Mouse (Mus musculus) WW6 (cell line): ENCODE measurements around the gene Irak2.

Experiments
- DNase-seq: peaks from one replicate; pipeline ENCODE4 v3.0.0-alpha.2; 2013; ENCODE audit warnings: low read depth, low spot score

Gene Irak2

DNA sequence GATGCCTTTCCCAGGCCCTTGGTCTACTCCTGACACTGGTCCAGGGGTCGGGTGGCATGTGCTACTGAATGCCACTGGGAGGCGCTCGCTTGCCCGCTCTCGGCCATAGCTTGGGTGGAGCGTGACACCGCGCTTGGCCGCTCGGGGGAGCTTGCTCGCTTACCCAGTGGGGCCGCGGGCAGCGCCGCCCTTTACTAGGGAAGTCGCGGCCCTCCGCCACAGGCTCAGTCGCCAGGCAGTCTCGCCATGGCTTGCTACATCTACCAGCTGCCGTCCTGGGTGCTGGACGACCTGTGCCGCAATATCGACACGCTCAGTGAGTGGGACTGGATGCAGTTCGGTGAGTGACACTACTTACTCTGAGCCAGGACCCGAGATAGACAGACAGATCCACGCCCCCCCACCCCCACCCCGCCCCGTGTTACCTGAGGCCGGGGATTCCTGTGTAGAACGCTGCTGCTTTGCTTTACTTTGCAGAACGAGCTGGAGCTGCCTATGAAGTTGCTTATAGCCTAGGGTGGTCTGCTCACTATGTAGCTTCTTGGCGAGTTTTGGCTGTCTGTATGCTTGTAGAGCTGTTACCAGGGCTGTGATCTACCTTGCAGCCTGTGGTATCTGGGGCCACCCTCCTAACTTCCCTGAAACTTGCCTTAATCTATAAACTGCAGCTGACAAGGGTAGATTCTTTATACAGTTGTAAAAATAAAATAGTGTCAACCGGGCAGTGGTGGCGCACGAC, at the start of gene Irak2:
Gene Irak2 (plus strand): TSS at position 166 of the 739 bp plus-strand sequence.
- peak; percentile 95 for DNase-seq

DNA sequence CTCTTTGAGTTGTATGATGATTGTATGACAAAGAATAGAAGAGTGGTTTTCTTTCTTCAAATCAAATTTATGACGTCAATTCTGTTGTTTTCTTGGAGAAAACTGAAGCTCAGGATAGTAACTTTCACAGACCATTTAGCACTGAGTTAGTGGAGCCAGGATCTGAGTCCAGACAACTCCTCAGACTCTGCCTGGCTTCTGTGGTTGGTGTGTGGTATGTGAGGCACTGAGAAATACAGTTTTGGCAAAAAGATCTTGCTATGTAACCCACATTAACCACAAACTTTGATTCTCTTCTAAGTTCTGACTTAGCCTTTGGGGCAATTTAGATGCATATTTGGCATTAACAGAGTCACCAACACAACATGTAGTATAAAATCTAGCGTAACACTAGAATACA, 45.6 kb upstream of the Irak2 start:
- no peak for DNase-seq

DNA sequence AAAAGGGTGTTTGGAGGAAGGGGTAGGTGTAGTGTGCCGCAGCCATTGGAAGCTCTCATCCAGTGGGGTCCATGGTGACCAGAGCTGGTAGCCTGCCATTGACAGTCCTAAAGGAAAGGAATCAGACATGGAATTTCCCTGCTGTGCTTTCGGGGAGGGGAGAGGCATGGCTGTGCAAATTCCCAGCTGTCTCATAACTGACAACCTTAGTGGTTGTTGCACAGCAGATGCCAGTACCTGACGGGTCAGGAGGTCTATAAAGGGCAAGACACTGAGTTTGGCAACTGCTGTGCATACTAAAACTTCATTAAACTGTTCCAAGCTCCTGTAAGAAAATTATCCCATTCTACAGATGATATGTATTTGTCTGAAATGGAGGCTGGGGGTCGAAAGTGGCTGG, 40.3 kb upstream of the Irak2 start:
- DNase-seq: no peak

DNA sequence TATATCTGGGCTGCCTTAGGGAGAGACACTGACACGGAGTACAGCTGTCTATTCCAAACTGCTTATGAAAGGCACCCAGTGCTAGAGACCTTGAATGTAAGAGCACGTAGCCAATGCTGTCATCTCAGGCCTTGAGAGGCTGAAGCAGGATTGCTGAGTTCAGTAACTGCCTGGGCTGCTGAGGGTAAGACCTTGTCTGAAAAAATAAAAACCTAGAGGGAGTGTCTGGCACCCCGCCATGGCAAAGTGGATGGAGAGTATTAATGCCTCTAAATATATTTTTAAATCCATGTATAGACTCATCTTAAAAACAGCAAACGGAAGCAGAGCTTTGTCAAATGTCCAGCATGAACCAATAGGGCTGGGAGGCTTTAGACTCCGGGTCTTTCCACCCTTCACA, 38.4 kb upstream of the Irak2 start:
- DNase-seq: no peak

GRCm38 (mm10) chr6:113600543-113601139, 37.6 kb upstream of the Irak2 start, which contains the start of gene Fancd2os:
Fancd2os (minus strand) TSS chr6:113600715.
- no peak for DNase-seq

DNA sequence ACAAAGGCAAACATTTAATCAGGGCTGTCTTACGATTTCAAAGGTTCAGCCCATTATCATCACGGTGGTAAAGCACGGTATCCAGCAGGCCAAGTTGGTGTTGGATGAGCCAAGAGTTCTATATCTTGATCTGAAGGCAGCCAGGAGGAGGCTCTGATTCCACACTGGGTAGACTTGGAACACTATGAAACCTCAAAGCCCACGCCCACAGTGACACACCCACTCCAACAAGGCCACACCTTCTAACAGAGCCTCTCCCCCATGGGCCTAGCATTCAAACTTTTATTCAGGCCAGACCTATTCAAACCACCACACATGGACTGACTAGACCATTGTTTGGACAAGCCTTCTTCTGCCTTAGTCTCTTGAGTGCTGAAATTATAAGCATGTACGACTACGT, 35.4 kb upstream of the Irak2 start:
- no peak for DNase-seq

GRCm38 (mm10) chr6:113603993-113604392, 34.3 kb upstream of the Irak2 start:
- no peak for DNase-seq

DNA sequence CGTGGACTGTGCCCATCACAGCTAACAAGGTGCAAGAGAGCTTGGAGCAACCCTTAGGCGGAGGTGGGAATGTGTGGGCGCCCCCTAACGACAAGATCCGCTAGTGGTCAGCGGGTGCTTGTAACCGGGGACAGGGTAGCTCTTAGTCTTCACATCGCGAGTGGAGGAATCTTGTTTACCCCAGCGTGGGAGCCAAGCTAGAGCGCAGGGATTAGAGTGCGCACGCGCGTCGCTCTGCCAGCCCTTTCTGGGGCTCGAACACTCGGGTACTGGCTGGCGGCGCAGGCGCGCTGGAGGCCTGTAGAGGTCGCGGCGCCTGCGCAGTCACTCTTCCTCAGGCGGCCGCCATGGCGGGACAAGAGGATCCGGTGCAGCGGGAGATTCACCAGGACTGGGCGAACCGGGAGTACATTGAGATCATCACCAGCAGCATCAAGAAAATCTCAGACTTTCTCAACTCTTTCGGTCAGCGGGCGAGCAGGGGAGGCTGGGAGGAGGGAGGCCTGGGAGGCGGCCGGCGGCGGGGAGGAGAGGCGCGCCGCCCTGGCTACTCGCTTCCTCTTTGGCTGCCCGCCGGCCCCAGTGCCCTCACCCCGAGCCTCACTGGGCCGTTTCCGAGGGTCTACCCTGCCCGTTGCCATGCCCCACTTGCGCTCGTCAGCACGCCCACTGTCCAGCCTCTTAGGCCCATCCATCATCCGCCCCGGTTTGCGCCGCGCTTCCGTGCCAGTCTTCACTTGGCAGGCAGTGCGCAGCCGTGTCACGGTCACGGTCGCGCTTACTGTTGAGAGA, 33.6 kb upstream of the Irak2 start, which contains the start of gene Brk1:
Gene Brk1 (plus strand): TSS at position 341 of the 792 bp plus-strand sequence.
- DNase-seq: peak; percentile 91

DNA sequence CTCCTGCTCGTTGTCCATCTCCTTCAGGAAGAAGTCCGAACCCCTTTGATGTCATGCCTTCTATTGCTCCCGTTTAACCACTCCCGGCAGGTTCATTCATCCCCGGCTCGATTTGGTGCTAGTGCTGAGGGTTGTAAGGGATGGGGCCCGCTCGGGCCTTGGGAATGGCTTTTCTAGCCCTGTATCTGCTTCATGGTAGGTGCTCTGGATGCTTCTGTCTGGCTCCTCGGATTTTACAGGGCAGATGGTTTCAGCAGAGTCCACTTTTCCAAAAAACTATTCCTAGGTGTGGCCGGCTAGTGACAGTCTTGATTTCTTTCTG, 33.1 kb upstream of the Irak2 start:
- DNase-seq: no peak

- no peak for DNase-seq
Observed at GRCm38 (mm10) chr6:113608871-113609270, 29.4 kb upstream of the Irak2 start.

DNA sequence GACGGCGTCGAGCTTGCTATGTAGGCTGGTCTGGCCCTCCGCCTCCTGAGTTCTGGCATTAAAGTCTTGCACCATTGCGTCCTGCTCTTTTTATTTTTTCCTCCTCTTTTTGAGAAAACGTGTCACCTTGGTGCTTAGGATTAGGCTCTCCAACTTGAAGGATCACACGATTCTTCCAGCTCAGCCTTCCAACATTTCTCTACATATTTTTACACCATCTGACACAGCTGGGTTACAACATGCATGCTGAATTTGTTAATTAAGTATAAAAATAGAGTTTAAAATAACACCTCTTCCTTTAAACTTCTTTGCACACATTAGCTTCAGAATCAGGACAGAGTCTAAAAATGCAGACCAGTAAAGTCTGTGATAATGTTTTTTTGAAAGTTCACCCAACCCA, 29.0 kb upstream of the Irak2 start:
- DNase-seq: no peak

- DNase-seq: no peak
Observed at GRCm38 (mm10) chr6:113612258-113612969, 25.9 kb upstream of the Irak2 start.

GRCm38 (mm10) chr6:113614152-113614551, 24.1 kb upstream of the Irak2 start:
- no peak for DNase-seq

- no peak for DNase-seq
Observed at GRCm38 (mm10) chr6:113614997-113615396, 23.3 kb upstream of the Irak2 start.

DNA sequence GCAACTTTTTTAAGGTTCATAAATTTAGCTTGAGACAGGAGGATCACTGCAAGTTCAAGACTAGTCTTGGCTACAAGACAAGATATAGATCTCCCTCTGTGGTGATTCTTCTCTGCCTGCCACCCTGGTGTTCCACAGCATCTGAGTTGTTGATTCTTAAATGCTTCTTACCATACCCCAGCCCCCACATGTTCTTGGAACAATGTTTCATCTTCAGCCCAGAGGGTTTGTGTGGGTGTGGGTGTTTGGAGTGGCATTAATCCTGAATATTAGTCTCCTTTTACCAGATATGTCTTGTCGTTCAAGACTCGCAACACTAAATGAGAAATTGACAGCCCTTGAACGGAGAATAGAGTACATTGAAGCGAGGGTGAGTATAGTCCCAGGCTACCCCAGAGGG, 22.8 kb upstream of the Irak2 start:
- DNase-seq: no peak

- no peak for DNase-seq
Observed at GRCm38 (mm10) chr6:113623386-113623785, 14.9 kb upstream of the Irak2 start.

DNA sequence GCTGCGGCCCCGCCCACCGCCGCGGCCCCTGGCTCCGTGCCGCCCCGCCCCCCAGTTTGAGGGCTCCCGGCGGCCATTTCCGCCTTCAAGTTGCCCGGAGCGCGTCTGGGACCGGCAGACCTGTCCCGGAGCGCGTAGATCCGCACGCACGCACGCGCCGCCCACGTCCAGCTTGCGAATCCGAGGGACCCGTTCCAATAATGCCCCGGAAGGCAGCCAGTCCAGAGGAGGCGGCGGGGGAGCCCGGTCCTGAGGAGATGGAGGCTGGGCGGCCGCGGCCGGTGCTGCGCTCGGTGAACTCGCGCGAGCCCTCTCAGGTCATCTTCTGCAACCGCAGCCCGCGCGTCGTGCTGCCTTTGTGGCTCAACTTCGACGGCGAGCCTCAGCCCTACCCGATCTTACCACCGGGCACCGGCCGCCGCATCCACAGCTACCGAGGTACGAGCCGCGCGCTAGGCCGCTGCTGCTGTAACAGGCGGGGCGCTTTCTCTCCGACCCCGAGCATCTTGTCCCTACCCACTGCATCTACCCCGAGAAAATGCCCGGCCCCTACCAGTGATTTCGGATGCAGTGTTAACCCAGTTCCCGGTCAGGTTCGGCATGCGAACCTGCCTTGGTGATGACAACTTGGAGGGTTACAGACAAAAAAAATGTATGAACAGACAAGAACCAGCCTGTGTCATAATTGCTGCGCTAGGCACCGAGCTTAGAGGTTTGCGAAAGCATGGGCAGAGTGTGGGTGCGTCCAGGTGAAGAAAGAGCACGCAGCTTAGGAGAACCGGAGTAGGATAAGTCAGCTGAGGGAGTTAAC, 14.1 kb upstream of the Irak2 start, which contains the start of gene Vhl:
Gene Vhl (plus strand): TSS at position 19 of the 811 bp plus-strand sequence.
- no peak for DNase-seq

GRCm38 (mm10) chr6:113624989-113625770, 13.1 kb upstream of the Irak2 start:
- no peak for DNase-seq

DNA sequence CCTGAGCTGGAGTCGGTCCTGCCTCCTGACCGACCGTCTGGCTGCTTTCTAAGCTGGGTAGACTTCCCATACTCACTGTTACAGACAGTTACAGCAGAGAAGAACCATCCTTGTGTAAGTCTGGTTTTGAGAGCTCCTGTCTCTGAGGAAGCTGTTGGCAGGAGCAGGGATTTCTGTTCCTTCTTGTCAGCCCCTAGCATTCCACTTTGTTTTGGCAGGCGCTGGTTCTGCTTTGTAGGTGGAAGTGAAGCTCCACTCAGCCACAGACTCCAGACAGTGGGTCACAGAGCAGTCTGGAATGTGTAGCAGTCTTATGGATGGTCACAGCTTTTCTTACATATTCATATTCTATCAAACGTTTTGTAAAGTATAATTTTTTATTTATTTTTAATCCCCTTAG, 7.9 kb upstream of the Irak2 start:
- no peak for DNase-seq

- no peak for DNase-seq
Observed at GRCm38 (mm10) chr6:113632863-113633262, 5.4 kb upstream of the Irak2 start.
